Mouse (Mus musculus): ENCODE measurements around the gene Rps6ka3. TPM values are rescaled to one million over a fixed set of nuclear protein-coding genes. Genes with fewer than 3 reads are reported as not detected.

Gene Rps6ka3
- total RNA-seq, 2 experiments from 2014 or later: 49.3 to 49.9 TPM

- intact Hi-C loops (cut with DNase I): no loop called here
- no peak for DNase-seq (ENCODE audit: low spot score in 2 of 2)
Observed at GRCm38 (mm10) chrX:159302349-159303311, 92.5 kb downstream of the Rps6ka3 start.

- intact Hi-C loops (cut with DNase I): no loop called here
- DNase-seq (ENCODE audit: low spot score in 2 of 2): peak; percentile 5 to 6
Observed at GRCm38 (mm10) chrX:159315293-159315692, 105.2 kb downstream of the Rps6ka3 start.

GRCm38 (mm10) chrX:159321342-159321741, 111.2 kb downstream of the Rps6ka3 start:
- DNase-seq (ENCODE audit: low spot score in 2 of 2): peak; percentile 70 to 82
- intact Hi-C loops (cut with DNase I): no loop called here

GRCm38 (mm10) chrX:159364506-159364905, 154.4 kb downstream of the Rps6ka3 start:
- intact Hi-C loops (cut with DNase I): no loop called here
- no peak for DNase-seq (ENCODE audit: low spot score in 2 of 2)

GRCm38 (mm10) chrX:159371831-159372752, 162.0 kb downstream of the Rps6ka3 start, which contains the start of gene Eif1ax:
Eif1ax (plus strand) TSS chrX:159372178.
- intact Hi-C loops (cut with DNase I): no loop called here
- DNase-seq (ENCODE audit: low spot score in 2 of 2): peak; percentile 27 to 65

GRCm38 (mm10) chrX:159372753-159373144, 162.6 kb downstream of the Rps6ka3 start:
- DNase-seq (ENCODE audit: low spot score in 2 of 2): no peak
- intact Hi-C loops (cut with DNase I): no loop called here

GRCm38 (mm10) chrX:159387105-159387504, 177.0 kb downstream of the Rps6ka3 start:
- intact Hi-C loops (cut with DNase I): no loop called here

GRCm38 (mm10) chrX:159388953-159389352, 178.8 kb downstream of the Rps6ka3 start:
- DNase-seq (ENCODE audit: low spot score in 2 of 2): no peak
- intact Hi-C loops (cut with DNase I): no loop called here

More at GRCm38 (mm10) chrX:159387105-159387504, 177.0 kb downstream of the Rps6ka3 start:
- DNase-seq (ENCODE audit: low spot score in 2 of 2): no peak

GRCm38 (mm10) chrX:159390347-159390962, 180.3 kb downstream of the Rps6ka3 start:
- DNase-seq (ENCODE audit: low spot score in 2 of 2): no peak
- intact Hi-C loops (cut with DNase I): no loop called here

GRCm38 (mm10) chrX:159391239-159391638, 181.1 kb downstream of the Rps6ka3 start:
- DNase-seq (ENCODE audit: low spot score in 2 of 2): no peak
- intact Hi-C loops (cut with DNase I): no loop called here

GRCm38 (mm10) chrX:159409253-159409652, 199.1 kb downstream of the Rps6ka3 start:
- DNase-seq (ENCODE audit: low spot score in 2 of 2): peak in 1 of 2 experiments; percentile 27
- intact Hi-C loops (cut with DNase I): no loop called here

- intact Hi-C loops (cut with DNase I): no loop called here
- DNase-seq (ENCODE audit: low spot score in 2 of 2): peak; percentile 44 to 59
Observed at GRCm38 (mm10) chrX:159414130-159414828, 204.2 kb downstream of the Rps6ka3 start, which contains the start of gene Map7d2. Map7d2 (plus strand) TSS chrX:159414572.

- DNase-seq (ENCODE audit: low spot score in 2 of 2): peak; percentile 12 to 24
- intact Hi-C loops (cut with DNase I): no loop called here
Observed at GRCm38 (mm10) chrX:159414829-159415673, 204.9 kb downstream of the Rps6ka3 start.

Other genes with a start within 250 kb of the Rps6ka3 start
- 100 to 1,000 TPM; 153 to 165 TPM for gene Eif1ax, start 161.9 kb downstream of the Rps6ka3 start, total RNA-seq (2021)
- 10 to 100 TPM; 91.2 to 96.2 TPM for gene Map7d2, start 204.3 kb downstream of the Rps6ka3 start, total RNA-seq (2021)

Measured in left cerebral cortex, postnatal 14 days (tissue).